Mouse (Mus musculus): ENCODE measurements around the gene Upp1.
"Not testable (repeated sequence)": the region's sequence is repeated elsewhere in the genome, so short reads cannot be mapped to it uniquely, and the experiment has no call there.

Gene Upp1

GRCm38 (mm10) chr11:9118050-9118420 is at the start of gene Upp1:
Upp1 (plus strand) TSS chr11:9118103.
- no peak for DNase-seq (ENCODE audit: low spot score in 2 of 2)

GRCm38 (mm10) chr11:9076444-9076843 is 41.5 kb upstream of the Upp1 start:
- DNase-seq (ENCODE audit: low spot score in 2 of 2) = no peak

GRCm38 (mm10) chr11:9113189-9113588 is 4.7 kb upstream of the Upp1 start:
- DNase-seq (ENCODE audit: low spot score in 2 of 2) = no peak

DNA sequence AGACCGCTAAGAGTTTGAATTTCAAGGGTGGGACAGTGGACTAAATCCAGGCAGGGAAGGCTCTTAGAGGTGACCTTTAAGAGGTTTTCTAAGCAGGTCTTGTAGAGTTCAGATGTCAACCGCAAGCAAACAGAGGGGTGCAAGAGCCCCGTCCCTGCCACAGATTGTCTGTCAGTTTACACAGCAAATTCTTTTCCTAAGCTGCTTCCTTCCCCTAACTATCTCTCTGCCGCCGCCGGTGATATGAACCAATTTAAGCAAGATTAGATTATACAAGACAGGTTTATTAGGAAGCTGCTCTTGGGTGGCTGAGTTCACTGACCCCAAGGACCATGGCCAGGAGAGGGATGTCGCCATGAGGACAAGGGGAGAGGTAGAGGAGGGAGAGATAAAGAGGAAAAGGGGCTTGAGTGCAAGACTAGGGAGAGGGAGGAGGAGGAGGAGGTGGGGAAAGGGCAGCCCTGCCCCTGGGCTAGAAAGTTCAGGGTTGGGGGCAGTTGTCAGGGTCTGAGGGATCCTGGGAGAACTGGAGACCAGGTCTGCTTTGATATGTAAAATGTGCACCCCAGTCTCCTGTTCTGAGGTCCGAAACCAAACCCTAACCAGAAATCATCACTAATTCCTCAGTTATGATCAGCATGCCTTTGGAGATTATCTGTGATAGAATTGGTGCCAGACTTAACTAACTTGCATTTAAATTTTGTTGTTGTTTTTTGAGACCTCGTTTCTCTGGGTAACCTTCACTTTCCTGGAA is 2.4 kb upstream of the Upp1 start:
- no peak for DNase-seq (ENCODE audit: low spot score in 2 of 2)

GRCm38 (mm10) chr11:9116121-9116520 is 1.8 kb upstream of the Upp1 start:
- DNase-seq (ENCODE audit: low spot score in 2 of 2) = no peak

DNA sequence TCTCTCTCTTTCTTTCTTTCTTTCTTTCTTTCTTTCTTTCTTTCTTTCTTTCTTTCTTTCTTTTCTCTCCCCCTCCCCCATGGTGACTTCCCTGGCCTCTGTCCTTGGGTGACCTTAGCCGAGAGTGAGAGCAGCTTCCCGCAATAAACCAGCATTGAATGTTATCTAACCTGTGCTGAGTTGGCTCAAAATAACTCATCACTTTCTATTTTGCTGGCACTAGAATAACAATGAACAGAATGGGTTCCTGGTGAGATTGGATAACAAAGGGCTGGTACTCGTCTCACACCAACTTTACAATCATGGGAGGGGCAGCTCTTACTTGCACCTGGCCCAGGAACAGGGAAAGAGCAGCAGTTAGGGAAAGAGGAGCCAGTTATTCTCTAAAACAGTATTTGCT is 987 bp upstream of the Upp1 start:
- no peak for DNase-seq (ENCODE audit: low spot score in 2 of 2)

DNA sequence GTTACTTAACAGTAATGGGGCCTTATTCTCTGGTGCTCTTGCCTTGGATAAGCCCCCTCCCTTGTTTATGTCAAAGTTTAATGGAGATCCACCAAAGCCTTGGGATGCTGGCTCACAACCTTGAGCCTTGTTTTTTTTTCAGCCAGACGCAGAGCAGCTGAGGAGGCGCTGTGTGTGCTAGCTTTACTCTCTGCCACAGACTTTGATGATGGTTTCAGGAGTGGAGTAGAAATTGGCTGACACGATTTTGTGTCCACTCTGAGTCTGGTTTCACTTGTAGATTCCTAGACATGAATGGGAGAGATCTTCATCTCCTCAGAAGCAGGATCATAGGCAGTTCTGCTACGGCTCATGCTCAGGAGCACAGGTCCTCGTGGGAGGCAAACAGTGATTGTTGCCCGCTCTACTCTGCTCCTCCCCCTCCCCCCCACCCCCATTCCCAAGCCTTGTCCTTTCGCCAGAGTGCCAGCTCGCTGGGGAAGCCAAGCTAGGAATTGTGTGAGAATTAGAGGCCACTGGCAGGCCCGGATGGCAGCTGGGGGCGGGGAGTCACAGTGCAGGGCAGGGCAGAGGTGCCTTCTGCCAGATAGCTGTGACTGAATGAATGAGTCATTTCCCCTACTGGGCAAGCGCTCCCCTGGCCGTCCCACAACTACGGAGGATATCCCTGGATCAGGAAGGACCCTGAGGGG is 399 bp upstream of the Upp1 start:
- no peak for DNase-seq (ENCODE audit: low spot score in 2 of 2)

GRCm38 (mm10) chr11:9118421-9119121 is 668 bp downstream of the Upp1 start:
- no peak for DNase-seq (ENCODE audit: low spot score in 2 of 2)

DNA sequence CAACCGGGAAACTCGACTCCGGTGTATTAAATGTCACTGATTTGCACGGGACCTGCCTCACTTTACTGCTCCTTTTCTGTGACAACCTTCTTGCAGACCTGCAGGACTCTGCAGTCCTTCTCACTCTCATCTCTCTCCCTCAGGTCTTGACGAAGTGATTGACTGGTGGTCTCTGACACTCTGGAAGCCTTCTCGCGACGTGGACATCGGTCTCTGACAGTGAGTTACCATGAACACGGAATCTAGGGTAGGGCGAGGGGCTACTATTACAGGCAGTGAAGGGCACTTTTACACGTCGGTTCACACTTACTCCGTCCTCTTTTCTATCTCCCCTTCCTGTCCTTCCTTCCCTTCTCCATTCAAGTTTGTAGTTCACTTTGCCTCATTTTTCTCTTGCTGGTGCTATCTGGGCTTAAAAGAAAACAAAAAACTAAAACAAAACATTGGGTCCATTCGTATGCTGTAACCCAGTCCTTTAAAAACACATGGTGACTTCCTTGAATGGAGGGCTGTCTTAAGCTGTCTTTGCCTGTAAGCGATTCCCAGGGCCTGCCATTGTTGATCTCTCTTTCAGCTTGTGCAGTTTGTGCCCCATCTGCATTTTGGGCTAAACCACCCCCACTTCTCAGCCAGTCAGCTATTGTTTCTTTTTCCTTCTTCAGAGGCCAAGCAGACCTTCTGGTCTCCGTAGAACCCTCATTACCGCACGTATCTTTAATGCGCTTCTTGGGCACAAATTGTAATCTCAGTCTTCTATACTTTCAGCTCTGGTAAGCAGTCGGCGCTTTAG is 1.5 kb downstream of the Upp1 start:
- no peak for DNase-seq (ENCODE audit: low spot score in 2 of 2)

DNA sequence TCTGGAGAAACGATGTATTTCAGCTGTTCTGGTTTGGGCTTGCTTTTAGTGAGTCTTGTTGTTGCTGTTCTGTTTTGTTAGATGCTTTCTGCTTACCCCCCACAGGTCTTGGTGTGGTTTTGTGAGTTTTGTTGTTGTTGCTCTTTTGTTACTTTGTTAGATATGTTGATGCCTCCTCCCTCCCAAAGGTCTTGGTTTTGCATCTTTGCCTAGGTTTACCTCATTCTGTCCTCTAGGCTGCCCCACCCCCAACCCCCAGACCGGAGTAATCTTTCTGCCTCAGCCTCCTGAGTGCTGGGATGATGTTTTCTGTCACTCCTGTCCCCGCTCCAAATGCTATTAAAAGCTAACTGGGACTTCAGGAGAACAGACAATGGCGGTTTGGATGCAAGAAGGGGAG is 4.4 kb downstream of the Upp1 start:
- DNase-seq (ENCODE audit: low spot score in 2 of 2) = no peak

- DNase-seq (ENCODE audit: low spot score in 2 of 2) = no peak
Observed at GRCm38 (mm10) chr11:9126373-9127107, 8.6 kb downstream of the Upp1 start.

DNA sequence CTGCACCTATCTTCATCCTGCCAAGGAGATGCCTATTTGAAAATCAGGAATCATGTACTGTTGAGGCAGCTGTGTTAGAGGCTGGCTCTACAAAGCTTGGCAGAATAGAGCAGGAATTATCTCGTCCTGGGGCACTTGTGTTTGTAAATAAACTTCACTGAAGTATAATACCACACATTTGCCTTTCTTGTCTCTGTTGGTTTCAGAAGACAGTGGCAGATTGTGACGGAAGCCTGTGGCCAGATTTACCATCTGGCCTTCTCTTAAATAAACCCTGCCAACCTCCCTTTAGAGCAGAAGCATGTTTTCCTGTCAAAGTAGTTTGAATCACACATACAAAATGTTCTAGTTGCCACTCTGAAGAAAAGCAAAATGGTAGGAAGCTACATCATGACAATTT is 10.2 kb downstream of the Upp1 start:
- DNase-seq (ENCODE audit: low spot score in 2 of 2) = peak in 1 of 2 experiments; percentile 44

DNA sequence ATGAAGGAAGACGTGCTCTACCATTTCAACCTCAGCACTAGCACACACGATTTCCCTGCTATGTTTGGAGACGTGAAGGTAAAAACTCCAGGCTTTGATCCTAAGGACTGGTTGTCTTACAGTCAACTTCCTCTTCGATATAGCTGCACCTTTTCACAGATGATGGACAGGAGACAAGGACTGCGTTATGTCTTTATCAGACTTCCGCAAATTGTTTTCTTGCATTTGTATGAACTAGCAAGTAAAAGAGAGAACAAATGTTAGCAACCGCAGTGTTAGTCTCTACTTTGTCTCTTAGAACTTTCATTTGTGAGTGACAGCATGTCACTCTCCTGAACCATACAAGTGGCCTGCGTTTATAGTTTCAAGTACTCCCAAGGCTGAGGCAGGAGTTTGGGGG is 11.6 kb downstream of the Upp1 start:
- DNase-seq (ENCODE audit: low spot score in 2 of 2) = no peak

DNA sequence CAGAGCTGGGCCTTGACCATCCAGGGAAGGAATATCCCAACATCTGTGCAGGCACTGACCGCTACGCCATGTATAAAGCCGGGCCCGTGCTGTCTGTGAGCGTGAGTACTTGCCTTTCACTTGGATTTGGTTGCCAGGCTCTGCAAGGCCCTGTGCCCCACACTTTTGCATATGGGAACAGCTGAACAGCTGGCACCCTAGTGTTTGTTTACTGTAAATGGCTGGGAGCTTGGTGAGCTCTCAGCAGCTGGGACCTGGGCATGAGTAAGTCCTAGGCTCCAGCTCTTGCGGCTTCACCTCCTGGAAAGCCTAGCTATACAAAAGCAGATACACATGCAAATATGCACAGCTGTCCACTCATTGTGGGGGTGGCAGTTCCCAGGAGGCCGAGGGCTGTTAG is 13.8 kb downstream of the Upp1 start:
- no peak for DNase-seq (ENCODE audit: low spot score in 2 of 2)

DNA sequence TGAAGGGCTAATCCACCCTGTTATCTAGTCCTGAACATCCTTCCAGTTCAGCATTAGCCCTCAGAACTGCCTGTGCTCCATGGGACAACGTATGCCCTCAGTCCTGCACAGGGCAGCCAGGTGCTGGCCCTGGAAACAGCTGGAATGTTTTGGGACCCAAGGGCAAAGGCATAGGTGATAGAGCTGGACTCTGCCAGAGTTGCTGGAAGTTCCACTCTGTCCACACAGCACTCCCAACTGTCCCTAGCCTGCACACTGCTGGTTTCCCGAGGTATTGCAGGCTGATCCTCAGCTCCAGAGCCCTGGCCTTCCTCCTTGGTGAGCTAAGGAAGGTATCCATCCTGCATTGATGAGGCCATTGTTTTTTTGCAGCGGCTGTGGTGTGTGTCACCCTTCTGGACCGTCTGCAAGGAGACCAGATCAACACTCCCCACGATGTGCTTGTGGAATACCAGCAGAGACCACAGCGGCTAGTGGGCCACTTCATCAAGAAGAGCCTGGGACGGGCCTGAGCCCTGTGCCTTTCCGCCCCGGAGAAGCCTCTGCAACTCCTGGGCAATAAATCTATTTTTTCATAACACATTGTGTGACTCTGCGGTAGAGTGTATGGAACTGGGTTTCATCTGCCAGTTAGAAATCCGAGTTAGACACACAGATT is 17.8 kb downstream of the Upp1 start:
- DNase-seq (ENCODE audit: low spot score in 2 of 2) = no peak

GRCm38 (mm10) chr11:9136471-9136870 is 18.6 kb downstream of the Upp1 start:
- DNase-seq (ENCODE audit: low spot score in 2 of 2) = peak; percentile 91 to 94

DNA sequence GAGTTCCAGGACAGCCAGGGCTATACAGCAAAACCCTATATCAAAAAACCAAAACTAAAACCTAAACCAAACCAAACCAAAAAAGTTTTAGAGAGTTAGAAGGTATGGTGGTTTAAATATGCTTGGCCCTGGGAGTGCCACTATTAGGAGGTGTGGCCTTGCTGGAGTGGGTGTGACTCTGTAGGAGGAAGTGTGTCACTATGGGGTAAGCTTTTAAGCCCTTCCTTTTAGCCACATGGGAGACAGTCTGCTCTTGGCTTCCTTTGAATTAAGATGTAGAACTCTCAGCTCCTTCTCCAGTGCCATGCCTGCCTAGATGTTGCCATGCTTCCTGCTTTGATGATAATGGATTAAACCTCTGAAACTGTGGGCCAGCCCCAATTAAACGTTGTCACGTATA is 27.2 kb downstream of the Upp1 start:
- DNase-seq (ENCODE audit: low spot score in 2 of 2) = no peak

GRCm38 (mm10) chr11:9146115-9146514 is 28.2 kb downstream of the Upp1 start:
- DNase-seq (ENCODE audit: low spot score in 2 of 2) = no peak

- no peak for DNase-seq (ENCODE audit: low spot score in 2 of 2)
Observed at GRCm38 (mm10) chr11:9146683-9147082, 28.8 kb downstream of the Upp1 start.

GRCm38 (mm10) chr11:9148206-9148605 is 30.3 kb downstream of the Upp1 start:
- no peak for DNase-seq (ENCODE audit: low spot score in 2 of 2)

DNA sequence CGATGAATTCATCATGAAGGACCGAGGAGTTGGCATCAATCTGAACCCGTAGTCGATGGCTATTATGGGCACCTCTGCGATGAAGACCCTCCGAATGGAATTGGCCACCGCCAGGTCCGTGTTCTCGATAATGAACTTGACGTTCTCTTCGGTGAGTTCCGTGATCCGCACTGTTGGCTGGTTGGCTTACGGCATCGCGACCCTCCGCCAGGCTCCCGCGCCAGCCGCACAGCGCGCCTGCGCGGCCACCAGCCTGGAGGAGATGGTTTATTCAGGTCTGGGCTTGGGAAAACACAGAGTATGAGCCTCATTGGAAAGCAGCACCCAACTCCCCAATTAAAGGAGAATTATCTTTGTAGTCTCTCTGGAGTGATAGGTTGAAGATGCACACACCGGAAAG is 32.5 kb downstream of the Upp1 start:
- not testable (repeated sequence) for DNase-seq (ENCODE audit: low spot score in 2 of 2)
